Mouse (Mus musculus) layer of hippocampus, adult 9-10 months (tissue): ENCODE measurements around the gene Pptc7.
"Not testable (repeated sequence)": the region's sequence is repeated elsewhere in the genome, so short reads cannot be mapped to it uniquely, and the experiment has no call there.

ENCODE experiments used
- DNase-seq: peaks from one replicate; pipeline ENCODE4 v3.0.0; 2022; ENCODE audit warnings: low spot score

The Pptc7 gene

DNA sequence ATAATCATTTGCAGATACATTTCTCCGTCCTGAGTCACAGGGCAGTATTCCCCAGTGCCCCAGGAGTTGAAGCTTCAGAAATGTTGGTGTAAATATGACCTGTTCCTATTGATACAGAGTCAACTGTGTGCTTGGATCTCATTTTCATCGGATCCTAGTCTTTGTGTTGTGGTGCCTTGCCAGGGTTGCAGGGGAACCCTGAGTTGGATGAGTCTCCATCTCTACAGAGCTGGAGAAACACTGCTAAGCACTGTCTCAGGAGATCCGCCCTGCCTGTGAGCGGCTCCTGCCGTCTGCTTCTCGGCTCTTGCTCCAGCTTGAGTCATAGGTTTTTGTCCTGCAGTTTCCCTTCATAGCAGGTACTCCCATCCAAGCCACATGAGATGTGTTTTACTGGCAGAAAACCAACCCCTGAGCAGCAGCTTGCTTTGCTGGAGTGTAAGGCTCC lies 15.9 kb downstream of the Pptc7 start:
- no peak for DNase-seq

DNA sequence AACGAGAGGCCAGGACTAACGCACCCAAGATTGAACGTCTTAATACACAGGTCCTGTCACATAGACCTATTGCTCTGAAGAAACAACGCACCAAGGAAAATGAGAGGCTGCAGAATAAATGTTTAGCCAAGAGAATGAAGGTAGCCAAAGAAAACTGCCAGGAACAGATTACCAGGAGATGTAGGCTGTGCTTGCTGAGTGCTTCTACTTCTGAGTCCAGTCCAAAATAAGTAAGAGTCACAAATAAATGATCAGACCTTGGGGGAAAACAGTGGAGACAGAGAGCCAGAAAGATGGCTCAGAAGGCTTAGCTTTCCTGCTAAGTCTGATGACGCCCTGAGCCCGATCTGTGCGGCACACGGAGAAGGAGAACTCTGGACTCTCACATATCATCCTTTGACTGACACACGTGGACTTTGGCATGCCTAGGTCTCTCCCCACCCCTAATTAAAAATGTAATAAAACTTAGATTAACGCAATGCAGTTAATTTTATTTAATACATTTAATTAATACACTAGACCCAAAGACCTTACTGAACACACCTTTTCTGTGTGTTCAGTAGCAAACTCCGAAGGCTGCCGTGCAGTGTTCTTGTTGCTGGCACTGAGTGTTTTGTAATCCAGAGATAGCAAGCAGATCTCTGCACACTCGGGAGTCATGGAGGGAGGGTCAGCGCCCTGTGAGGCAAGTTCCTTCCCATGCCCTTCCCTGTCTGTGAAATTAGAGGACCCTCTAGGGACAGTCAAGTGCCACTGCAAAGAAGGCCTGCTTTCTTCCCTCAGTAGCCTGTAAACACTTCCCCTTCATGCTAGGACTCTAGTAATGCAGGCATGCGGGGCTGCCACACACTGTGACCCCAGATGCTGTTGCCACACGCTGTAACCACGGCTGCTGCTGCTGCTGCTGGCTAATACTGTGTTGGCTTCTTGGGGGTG lies 18.9 kb downstream of the Pptc7 start:
- no peak for DNase-seq

DNA sequence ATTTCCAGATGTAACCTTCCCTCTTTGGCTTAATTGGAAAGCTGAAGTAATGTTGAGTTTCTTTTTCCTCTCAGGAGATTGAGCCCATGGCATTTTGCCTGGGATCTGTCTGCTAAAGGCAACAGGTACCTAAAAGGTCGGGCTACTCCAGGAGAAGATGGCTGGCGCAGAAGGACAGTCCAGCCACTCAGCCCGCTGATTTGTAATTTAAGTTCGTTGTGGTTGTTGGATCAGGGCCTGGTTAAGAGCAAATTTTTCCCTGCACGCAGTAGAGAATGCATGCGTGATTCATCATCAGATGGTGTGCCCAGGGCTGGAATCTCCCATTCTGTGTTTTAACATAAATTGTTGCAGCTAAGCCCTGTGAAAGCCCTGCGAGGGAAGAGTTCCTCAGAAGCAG lies 19.8 kb downstream of the Pptc7 start:
- no peak for DNase-seq

DNA sequence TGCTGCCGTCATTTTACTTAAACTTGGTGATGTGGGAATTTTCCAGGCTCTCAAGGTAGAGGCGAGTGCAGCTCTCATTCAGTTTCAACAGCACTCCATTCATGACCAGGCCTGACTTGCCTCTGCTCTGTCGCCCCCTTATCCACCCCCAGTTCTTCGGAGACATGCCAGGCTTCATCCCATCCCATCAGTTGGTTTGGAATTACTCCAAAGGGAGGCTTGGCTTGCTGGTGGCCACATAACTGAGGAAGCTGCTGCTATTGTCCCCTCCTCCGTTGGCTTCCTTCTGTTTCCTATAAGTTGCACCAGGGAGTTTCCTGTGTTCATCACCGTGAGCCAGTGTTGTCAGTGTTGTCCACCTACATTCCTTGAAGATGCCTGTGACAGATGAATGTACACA lies 20.4 kb downstream of the Pptc7 start:
- DNase-seq, result no peak

DNA sequence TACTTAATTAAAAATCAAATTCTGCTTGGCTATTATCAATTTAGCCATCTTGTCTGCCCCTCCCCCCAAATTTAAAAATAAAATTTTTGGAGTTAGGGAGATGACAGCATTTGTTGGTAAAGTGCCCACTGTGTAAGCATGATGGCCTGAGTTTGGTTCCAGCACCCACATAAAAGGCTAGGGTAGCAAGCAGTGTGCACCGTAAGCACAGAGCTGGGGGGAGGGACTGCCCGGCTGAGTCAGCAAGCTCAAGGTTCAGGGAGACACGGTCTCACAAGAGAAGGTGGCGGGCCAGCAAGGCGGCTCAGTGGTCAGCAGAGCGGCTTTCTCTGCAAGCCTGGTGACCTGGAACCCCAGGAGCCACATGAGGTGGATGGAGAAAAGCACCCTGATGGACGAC lies 21.3 kb downstream of the Pptc7 start:
- no peak for DNase-seq

DNA sequence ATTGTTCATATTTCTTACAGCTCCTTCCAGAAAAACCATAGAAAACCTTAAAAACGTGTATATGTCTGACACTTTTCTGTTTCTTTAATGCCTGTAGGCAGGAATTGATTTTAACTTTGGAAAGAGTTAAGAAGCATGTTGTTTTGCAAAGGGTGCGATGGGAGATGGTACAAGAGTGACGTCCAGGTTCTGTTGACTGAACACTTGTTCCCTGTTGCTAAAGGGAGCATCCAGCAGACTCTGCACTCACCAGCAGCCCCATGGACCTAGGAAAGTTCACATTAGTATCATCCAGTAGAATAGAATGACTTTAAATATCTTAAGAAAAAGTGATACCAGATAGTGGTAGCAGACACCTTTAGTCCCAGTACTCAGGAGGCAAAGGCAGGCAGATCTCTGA lies 22.4 kb downstream of the Pptc7 start:
- DNase-seq, result no peak

DNA sequence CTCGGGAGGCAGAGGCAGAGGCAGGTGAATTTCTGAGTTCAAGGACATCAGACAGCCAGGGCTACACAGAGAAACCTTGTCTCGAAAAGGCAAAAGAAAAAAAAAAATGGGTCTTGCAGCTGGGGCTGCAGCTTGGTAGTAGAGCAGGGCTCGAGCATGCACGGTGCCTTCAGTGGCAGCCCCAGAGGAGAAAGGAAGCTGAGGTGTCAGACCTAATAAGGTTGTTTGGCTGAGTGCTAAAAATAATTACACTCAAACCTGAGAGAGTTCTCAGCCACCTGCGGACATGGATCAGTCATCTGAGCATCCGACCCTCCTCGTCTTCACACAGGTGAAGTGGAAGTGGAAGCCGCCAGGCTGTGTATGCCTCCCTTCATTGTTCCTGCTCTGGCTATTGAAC lies 26.5 kb downstream of the Pptc7 start:
- DNase-seq, result no peak

DNA sequence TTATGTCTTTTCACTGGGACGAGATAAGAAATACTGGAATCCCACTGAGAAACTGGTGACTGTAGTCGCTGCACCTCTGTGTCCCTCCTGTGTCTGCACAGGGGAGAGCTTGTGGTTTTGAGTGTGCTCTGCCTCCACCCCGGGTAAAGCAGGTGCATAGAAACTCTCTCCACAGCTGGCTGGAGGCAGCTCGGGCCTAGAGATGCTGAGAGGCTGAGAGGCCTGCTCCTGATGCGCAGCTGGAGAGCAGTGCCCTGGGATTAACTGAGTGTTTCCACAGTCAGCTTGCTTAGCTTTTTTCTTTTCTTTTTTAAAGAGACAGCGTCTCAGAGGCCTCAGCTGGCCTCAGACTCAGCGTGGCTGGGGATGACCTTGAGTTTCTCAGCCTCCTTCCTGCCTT lies 27.5 kb downstream of the Pptc7 start:
- no peak for DNase-seq

DNA sequence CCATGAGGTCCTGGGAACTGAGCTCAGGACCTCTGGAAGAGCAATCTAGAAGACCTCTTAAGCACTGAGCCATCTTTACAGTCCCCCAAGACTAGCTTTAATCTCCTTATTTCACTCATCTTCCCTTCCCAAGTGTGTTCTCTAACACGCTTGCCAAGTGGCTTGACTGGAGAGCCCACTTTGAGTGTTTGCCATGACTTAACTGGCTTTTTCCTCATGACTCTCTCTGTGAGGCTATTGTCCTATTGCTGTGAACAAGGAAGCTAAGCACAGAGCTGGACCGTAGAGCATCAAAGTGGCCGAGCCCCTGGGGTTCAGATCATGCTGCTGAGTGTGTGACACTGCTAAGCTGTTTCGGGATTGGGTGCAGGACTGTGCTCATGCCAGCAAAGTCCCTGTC lies 28.2 kb downstream of the Pptc7 start:
- DNase-seq, result no peak

DNA sequence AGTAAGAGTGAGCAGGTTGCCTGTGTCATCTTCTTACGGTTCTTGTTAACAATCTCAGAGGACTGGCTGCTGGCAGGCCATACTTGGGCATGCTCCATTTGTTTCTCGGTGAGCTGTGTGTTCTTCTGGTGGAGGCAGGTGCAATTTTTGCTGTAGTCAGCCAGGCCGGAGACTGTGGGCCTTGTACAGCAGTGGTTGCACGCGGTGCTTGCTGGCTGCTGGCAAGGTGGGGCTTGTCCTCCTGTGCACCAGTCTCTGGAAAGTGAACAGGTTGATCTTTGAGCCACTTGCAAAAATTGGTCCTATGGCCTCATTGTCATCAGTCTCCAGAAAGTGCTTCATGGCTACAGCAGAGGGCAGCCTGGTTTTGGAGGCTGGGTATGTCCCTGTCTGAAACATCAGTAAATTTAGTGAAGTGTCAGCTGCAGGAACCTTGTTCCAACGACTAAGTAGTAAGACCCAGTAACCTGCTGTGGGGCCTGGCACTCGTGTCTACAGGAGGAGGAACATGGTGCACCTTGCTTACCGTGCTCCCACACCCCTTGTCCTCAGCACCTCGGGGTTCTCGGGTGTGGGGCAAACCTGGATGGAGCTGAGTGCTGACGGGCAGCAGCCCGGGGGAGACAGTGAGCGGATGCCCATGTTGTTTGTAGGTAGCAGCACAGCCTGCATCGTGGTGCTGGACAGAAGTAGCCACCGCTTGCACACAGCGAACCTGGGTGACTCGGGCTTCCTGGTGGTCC lies 28.9 kb downstream of the Pptc7 start:
- DNase-seq, result no peak

DNA sequence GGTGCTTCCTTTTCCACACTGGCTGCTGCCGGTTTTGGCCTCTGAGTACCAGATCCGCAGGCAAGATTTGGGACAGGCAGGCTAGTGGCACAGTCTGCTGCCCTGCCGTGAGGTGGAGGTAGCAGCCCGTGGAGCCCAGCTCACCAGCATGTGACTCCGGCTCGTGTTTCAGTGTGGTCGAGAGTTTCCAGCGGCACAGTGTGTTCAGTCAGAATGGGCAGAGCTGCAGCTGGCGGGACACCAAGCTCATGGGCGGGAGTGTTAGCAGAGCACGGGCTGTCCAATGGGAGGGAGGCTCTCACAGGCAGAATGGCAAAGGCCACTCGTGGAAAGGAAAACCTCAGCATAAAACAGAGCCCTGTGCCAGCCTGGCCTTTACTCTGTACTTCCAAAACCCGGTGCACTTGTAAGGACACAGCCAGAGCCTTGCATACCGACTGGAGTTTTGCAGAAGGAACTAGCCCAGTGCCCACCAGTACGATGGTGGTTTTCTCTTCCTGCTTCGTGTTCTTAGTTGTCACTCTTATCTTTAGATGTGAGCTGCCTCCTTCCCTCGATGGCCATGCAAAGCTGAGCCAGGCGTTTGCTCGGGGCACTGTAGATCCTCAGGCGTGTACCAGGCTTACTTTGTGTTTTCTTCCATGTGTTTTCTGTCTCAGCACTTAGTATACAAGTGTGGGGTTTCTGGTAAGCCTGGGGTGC lies 31.0 kb downstream of the Pptc7 start:
- peak; percentile 84 for DNase-seq

DNA sequence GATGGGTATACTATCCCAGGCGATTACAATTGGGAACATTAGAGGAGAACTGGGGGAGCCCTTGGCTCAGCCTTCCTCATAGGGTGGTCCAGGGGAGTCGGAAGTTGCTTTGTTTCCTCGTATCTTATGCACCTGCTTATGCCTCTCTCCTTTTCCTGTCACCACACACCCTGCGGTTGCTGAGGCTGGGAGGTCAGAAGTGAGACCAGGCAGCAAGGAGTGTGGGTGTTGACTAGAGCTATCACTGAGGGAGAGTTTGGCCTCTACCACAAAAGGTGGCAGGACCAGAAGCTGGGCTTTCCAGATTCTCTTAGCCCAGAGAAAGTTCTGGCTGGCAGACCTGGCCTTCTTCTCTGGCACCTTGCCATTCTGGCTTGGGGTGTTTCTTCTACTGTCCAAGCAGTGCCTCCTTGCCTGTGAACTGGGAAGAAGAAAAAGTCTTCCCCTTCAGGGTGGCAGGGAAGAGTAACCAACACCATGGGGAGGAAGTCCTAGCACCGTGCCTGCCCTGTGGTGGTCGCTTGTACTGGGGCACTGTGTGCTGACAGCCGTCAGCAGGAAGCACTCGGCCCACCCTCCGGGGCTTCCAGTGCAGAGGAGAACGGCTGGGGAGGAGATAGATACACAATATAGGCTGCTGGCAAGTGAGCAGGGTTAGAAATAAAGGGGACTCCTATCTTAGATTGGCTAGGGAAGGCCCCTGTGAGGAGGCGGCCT lies 33.3 kb downstream of the Pptc7 start:
- no peak for DNase-seq

DNA sequence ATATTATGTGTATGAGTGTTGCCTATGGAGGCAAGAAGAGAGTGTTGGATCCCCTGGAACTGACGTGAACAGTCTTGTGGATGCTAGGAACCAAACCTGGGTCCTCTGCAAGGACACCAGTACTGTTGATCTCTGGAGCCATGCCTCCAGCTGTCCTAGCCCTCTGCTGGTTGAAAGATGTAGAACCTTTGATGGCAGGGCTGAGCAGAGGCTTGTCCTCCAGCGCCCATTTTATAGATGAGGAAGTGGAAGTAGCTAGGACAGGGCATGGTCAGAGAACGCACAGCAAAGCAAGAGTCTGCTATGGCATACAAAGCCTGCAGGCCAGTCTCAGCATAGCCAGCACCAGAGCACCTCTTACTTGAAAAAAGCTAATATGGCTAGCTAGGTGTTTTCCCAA lies 33.9 kb downstream of the Pptc7 start:
- no peak for DNase-seq

DNA sequence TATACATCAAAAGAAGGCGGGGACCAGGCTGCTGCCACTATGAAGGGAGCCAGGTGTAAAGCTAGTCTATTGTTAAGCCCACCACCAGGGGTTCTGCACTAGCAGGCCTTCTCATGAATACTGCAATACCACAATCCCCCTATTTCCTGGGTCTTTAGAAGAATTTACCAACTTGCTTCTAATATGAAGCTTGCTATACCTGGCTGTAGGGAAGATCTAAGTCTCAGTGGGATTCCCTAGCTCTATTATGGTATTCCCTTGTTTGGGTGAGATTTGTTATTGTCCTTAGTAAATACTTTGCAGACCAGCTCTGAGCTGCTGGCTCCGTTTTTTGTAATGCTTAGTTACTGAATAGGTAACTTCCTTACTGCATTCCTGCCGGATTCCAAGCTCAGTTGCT lies 34.8 kb downstream of the Pptc7 start:
- not testable (repeated sequence) for DNase-seq

DNA sequence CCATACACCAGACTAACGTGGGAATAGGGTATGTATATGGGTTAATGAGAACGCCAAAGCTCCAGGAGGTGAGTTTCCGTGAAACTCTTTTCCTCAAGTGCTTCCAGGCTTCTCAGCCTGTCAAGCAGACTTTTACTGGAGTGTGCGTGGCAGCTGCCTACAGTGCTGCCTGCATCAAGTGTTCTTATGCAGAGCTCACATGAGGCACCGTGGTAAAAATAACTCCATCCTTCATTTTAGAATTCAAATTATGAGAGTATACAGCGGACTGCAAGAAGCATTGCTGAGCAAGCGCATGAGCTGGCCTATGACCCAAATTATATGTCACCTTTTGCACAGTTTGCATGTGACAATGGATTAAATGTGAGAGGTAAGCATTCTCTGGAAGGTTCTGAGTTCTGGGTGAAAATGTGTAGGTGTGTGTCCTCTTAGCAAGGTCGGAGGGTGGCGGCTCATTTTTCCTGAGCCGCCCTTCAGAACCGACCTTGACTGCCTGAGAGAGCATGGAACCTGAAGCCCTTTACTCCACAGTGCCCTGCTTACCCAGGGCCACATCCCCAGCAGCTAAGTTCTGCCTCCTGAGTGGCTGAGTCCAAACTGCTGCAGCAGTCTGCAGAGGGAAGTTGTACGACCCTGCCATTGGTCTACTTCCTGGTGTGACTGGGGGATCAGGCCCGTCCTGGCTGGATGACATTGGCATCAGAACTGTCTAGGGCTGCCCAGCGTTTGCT lies 35.5 kb downstream of the Pptc7 start:
- no peak for DNase-seq

DNA sequence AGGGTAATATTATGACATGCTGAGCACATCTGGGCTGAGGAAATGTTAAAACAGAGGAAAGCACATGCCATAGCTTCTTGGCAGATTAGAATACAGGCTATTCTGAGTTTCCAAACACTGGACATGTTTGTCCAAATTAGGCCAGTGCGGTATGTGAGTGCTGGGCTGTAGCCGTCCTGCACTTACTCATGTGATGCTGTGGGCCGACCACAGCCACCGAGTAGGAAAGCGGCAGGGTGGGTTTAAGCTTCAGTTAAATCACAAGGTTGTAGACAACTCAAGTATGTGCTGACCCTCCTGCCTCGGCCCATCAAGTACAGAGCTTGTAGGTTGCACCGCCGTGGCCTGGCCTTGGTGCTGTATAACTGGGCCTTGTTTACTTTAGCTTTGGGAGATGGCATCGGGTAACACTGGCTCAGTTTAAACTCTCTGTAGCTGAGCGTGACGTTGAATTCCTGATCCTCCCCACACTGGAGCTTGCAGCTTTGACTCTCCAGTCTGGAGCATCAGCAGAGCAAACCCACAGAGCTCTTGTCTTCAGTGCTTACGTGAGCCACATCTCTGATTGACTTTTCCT lies 36.1 kb downstream of the Pptc7 start:
- no peak for DNase-seq

DNA sequence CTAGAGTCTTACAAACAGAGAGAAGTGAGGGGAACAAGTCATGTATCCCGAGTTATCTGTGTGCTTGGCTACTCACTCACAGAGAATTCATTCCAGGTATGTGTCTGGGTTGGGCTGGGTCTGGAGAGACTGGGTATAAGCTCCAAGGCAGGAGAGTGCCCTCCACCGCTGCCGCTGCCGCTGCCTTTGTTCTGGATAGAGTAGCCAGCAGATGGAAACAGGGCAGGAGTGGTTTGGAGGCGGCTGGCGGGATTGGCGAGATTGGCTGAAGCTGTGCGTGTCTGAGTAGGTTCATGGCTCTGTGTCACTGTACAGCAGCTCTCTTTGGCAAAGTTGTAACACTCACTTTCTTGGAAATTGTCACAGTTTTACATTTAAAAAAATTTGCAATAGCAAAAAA lies 39.4 kb downstream of the Pptc7 start:
- DNase-seq, result no peak

DNA sequence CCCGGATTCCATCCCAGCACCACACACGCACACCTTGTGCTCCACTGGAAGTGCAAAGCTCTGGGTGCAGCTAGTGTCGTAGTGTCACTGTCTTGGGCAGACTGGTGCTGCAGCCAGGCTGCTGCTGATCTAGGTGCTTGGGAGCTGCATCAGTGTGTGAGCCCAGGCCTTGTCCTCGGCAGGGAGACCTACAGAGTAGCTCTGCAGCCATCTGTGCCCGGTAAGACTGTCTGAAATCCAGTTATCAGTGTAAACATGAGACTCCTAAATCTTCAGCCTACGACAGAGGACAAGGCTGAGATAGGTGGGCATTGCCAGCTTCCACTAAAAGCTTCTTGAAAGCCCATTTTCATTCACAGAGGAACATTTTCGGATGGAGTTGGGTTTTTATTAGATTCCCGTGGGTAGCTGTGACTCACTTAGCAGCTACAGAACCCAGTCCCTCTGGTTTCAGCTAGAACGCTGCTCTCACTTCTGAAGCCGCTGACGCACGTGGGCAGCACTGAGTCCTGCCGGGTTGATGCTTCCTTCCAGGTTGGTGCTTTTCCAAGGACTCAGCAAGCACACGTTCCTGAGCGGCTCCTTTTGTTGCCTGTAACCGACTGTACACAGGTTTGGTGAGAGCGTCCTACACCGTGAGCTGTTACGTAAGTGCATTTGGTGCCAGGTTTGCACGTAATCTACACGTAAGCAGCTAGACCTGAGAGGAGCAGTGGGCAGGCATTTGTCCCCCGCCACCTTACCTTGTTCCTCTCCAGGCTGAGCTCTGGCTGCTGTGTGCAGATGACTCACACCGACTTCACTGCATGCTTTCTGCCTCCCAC lies 40.7 kb downstream of the Pptc7 start:
- peak; percentile 43 for DNase-seq

DNA sequence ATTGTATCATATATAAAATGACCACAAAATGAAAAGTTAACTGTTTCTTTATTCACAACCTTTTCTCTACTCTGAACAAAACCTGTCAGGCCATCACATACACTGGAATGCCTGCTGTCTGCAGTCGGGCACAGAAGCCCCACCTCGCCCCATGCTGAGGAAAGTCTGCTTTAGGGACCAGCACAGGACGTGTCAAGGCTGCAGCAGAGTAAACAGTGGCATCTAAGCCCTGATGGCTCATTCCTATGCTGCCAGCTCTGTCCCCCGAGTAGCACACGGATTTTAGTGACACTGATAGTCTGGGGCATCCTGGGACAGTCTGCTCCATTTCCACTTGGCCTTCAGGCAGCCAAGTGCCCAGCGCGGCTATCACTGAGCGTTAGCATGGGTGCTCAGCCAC lies 41.3 kb downstream of the Pptc7 start:
- DNase-seq, result no peak

DNA sequence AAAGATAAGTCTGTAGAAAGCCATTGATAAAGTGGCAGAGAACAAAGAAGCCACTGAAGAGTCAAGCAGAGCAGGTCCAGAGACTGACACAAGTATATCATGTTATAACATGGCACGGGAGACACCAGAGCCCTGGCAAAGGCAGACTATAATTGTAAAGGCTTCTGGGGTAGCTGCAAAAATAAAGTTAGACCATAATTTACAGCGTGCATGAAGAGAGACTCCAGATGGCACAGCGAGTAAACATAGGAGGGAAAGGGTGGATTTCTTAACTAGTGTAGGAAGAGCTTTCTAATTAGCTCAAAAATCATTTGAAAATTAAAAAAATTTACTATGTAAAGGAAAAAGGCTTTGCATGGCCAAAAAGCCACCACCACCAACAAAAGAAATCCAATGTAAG lies 43.1 kb downstream of the Pptc7 start:
- no peak for DNase-seq
